Mouse (Mus musculus) gastrocnemius, postnatal 36 days (tissue): ENCODE results near the gene Cdpf1. TPM values are rescaled to one million over a fixed set of nuclear protein-coding genes. Genes with fewer than 3 reads are reported as not detected.

Experiments used
- DNase-seq, 2 experiments: peaks; one replicate each; pipeline ENCODE4 v3.0.0; 2022
- intact Hi-C: fragments of 180-260 bp; cut with DNase I; formaldehyde crosslinking; loops from one replicate; pipeline ENCODE4 v1.15.1; 2025
- total RNA-seq, 2 experiments: library from RNA; stranded (reverse); gene quantifications; 2 replicates each; pipeline ENCODE4 v1.2.3; 2021

Cdpf1 gene
- total RNA-seq, 2 experiments from 2014 or later = 33.9 to 41.5 TPM

DNA sequence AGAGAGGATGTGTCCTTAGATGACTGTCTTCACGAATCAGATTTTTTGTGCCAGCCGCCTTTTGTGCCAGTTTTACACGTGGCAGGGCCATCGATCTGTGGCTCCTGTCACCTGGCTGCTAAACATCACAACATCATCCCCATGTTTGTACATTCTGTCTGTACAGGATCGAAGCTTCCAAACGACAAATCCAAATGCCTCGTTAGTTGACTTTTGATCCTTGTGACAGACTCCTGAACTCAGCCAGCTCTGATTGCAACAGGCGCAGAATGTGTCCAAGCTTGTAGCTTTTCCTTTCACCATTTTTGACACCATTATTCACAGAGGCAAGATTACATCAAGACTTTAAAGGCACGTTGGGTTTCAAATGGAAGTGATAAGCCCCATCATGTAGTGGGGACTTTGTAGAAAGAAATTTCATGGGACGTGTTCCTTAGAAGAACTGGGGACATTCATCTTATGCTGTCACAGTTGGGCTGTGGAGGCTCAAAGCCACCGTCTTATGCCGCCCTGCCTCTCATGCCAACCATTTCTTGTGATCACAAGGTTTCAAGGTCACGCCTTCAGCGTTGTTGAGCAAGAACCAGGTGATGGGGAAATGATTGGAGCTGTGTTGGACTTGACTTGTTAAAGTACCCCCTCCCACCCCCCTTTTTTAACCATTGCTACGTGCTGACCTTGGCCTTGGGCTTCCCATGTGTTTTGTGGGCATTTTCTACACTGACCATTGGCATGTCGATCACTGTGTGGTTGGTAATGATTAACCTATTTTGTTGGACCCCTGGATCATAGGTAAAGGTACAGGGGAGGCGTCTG lies 40.0 kb downstream of the Cdpf1 start:
- no peak for DNase-seq
- intact Hi-C loops = no loop called here

DNA sequence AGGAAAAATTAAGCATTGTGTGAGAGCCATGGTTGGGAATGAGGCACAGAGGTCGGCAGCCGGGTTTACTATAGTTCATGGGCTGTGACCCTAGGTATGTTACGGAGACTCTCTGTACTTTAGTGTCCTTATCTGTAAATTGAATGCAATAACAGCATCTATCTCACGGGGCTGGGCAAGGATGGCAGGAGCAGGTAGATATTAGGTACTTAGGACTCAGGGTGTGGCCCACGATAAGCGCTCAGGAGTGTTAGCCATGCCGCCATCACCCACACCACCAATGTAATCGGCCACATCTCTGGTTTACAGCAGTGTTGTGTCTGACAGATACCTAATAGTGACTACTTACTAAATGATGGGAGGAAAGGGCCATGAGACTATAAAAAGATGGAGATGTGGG lies 42.5 kb downstream of the Cdpf1 start:
- intact Hi-C loops = no loop called here
- no peak for DNase-seq

- intact Hi-C loops = no loop called here
- DNase-seq = no peak
These were observed 44.8 kb downstream of the Cdpf1 start for GRCm38 (mm10) chr15:85766677-85767076.

DNA sequence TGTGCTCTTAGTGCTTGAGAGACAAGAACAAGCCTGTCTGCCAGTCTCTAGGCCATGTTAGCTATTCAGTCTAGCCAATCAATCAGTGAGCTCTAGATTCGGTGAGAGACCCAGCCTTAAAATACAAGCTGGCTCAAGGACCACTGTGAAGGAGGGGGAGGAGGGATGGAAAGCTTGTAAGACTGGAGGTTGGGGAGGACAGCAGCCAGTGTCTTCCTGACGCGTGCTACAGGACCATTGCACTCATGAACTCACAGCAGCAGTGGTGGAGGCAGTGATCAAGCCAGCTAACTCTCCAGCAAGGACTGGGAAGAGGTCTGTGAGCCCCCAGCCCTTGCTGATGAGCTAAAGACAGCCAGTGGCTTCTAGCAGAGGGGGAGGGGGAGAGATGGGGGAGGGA lies 46.5 kb downstream of the Cdpf1 start:
- DNase-seq = no peak
- intact Hi-C loops = no loop called here

DNA sequence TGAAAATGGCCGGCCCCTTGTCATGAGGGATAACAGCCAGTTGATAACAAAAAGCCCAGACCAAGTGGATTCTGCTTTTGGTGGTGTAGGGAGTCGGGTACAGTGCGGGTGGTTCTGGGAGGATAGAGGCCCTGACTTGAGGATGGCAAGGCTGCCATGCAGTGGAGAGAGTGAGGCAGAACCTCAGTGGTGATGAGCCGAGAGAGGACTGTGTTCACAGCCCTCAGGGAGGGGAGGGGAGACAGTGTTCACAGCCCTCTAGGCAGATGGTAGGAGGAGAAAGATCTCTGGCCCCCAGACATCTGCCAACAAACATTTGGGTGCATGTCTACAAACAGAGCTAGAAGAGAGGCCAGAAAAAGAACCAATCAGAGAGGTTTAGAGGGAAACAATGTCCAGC lies 48.7 kb downstream of the Cdpf1 start:
- DNase-seq = no peak
- intact Hi-C loops = no loop called here

- intact Hi-C loops = no loop called here
- DNase-seq = no peak
These were observed 53.7 kb downstream of the Cdpf1 start for GRCm38 (mm10) chr15:85757768-85758167.

Other genes with a start within 250 kb of the Cdpf1 start
- gene Wnt7b, start 229.2 kb downstream of the Cdpf1 start, total RNA-seq = not detected
- 10 to 100 TPM; 14.5 to 16.5 TPM for gene Ppara, start 76.7 kb downstream of the Cdpf1 start, total RNA-seq
- gene Pkdrej, start 10.0 kb upstream of the Cdpf1 start, total RNA-seq = under 1 TPM; 0.12 to 0.31 TPM
- 1 to 10 TPM; 2.8 to 4.7 TPM for gene Ttc38, start 20.6 kb upstream of the Cdpf1 start, total RNA-seq
- gene Gtse1, start 48.0 kb upstream of the Cdpf1 start, total RNA-seq = under 1 TPM; 0.27 to 0.28 TPM
- gene Trmu, start 67.6 kb upstream of the Cdpf1 start, total RNA-seq = 10 to 100 TPM in 1 of 2 experiments, 1 to 10 TPM in 1; 9.1 to 12.1 TPM
- gene Celsr1, start 222.1 kb upstream of the Cdpf1 start, total RNA-seq = under 1 TPM; 0.10 to 0.37 TPM
- 1 to 10 TPM; 5.1 to 5.9 TPM for gene Gramd4, start 246.0 kb upstream of the Cdpf1 start, total RNA-seq